Mouse (Mus musculus) thymus, postnatal 10 days (tissue): Measurements from ENCODE around the gene Gm49510.
"Not testable (repeated sequence)": the region's sequence is repeated elsewhere in the genome, so short reads cannot be mapped to it uniquely, and the experiment has no call there.

Source experiments
- DNase-seq, 2 experiments: peaks; one replicate each; pipeline ENCODE4 v3.0.0; 2021; ENCODE audit warnings: low spot score in 2 of 2

Gm49510 gene

DNA sequence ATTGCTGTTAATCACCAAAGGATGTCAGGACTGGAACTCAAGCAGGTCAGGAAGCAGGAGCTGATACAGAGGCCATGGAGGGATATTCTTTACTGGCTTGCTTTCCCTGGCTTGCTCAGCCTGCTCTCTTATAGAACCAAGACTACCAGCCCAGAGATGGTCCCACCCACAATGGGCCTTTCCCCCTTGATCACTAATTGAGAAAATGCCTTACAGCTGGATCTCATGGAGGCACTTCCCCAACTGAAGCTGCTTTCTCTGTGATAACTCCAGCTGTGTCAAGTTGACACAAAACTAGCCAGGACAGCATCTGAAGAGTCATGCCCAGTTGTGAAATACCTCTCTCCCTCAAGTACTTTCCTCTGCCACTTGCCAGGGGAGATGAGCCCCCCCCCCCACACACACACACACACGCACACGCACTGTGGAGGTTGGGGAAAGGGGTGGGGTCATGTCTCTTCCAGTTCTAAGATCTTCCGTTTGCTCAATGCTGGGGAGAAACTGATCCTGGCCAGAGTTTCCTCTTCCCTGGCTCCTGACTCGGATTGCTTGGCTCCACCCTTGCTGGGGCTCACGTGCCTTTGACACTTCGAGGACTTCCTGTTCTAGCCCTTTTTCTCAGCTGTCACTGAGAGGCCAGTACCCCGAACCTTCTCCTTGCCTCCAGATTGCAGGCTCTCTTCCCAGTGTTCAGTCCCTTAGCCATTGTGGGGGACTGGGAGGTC, 20.5 kb upstream of the Gm49510 start:
- not testable (repeated sequence) for DNase-seq

DNA sequence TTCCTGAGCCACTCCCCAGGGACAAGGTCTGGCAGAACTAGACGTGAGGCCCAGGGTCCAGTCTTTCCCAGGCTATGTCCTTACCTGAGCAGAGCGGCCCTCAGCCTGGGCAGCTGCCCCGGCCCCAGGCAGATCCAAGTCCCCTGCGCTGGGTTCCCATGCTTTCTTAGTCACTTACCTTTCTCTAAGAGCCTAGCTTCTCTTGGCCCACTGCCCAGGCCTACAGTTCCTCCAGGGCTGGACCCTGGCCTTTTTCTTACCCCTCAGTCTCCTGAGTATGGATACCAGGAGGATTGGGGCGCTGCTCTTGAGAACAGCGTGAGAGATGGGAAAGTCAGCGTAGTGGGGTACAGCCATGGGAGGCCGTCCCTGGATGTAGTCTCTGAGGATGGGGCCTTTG, 19.0 kb upstream of the Gm49510 start:
- DNase-seq: no peak

DNA sequence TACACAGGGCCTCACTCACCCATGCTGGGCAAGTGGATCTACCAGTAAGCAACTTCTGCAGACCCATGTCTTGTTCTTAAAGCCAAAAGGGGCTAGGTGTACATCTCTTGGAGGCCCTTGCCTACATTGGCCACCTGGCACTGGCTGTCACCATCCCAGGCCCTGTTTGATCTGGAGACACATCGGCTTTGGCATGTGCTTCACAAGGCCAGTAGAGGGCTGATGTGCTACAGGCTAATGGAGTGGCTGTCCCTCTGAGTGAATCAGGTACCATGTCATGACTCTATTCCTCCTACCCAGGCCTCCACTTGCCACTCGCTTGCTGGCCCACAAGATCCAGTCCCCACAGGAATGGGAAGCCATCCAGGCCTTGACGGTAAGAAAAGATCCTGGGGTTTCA, 17.6 kb upstream of the Gm49510 start:
- no peak for DNase-seq

DNA sequence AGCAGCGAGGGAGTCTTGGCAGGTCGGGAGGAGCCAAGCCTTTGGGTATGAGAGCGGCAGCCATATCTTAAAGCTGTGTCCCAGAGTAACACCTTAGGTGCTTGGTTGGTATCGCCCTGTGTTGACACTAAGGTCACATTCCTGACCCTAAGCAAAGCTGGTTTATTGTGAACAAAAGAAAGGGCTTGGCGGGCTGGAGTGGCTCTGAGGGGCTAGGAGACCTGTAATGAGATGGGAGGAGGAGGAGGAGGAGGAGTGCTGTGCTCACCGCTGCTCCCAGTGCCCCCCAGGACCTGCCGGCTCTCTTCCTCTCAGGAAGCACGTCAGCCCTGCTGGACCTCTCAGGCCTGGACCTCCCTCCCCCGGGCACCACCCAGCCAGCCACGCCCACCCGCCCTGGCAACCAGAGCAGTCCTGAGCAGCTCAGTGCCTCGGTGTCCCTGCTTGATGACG, 10.0 kb upstream of the Gm49510 start:
- no peak for DNase-seq

DNA sequence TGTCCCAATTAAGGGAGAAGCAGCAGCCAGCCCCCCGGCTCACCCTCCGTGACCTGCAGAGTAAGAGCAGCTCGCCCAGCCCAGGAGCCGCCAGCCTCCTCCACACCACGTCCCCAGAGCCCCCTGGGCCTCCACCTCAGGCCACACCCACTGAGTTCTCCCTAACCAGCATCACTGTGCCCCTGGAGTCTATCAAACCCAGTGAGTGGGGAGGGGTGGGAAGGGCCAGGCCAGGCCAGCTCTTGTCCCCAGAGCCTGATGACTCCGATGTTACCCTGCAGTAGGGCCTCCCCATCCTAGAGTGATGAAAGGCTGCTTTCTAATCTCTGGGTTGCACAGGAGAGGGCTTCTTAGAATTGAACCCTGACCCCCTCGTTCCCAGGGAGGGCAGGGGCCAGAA, 7.0 kb upstream of the Gm49510 start:
- no peak for DNase-seq

DNA sequence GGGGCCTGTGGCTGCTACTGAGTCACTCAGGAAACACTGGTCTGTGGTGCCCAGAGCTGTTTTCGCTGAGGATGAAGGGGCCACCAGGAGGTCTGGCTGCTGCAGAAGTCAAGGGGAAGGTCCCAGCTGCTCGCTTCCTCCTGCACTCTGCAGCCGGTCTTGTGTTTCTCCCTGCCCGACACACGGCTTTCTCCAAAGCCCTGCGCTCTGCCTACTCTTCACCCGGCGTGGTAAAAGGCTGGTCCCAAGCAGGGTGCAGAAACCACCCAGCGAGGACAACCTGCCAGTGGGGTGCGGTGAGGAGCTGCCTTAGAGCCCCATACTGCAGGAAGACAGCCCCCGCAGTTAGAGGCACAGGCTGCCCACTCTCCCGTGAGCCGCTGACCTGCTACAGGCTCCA, 4.7 kb upstream of the Gm49510 start:
- DNase-seq: peak in 1 of 2 experiments; percentile 31

DNA sequence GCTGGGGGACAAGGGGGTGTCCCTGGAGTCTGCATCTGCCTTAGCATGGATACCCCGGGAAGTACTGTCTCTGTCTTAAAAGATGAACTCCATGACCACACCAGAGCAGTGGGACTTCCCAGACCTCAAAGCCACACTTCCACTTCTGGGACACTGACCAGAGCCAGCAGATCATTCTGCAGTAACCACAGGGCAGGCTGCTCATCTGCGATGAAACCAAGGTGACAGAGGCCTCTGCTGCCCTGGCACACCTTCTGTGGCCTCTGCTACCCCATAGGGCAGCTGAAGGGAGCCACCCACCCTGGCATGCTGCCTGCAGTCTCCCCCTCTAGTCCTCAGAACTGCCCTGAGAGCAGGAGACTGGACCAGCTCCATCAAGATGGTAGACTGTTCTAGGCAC, 3.7 kb upstream of the Gm49510 start:
- DNase-seq: no peak

DNA sequence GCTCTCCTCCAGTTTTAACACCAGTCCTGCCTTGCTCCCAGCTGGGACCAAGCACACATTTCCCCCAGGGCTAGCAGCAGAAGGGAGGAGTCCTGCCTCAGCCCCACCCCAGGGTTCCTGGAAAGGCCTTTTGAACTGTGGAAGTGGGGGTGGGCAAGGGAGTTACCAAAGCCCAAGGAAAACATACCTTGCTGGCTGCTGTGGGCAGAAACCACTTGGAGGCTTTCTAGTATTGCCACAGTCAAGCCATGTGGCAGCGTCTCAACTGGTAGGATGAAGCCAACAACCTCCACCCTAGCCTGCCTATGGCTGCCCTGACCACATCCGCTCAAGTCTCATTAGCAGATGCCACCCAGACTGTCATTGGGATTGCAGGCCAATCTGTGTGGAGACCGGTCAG, 3.3 kb upstream of the Gm49510 start:
- DNase-seq: peak in 1 of 2 experiments; percentile 27

DNA sequence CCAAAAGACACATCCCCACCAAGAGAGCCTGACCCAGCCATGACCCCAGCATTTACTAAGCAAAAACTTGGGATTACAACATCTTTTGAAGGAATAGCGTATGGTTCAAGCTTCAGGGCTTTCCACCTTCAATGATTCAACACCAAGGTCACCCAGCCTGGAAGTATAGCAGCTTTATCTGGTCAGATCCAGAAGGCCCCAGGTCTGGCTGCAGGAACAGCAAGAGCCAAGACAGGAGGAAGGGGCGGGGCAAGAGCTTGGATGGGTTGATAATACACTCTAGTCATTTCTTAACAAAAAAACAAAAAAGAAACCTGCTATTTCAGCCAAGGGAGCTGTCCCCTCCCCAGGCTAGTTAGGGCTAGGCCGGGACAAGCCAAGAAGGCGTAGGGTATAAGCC, 2.0 kb upstream of the Gm49510 start:
- no peak for DNase-seq

DNA sequence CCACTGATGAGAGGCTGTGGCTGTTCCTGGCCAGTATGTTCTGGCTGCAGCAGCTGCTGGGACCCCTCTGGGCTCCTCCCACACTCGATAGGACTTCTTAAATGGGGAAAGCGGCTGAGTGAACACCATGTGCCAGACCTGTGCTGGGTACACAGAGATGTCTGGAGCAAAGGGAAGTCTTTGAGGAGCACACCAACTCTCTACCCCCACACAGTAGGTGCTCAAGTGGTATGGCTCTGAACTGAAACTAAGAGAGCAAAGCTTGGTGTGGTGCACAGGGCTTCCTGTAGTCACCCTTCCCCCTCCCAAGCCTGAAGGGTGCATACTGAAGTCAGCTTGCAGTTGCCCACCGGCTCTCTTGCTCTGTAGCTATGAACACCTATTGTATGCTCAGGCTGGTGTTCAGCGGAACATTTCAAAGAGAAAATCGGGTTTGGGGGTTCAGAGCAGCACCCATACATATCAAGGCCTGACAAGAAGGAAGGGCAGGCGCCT, 913 bp upstream of the Gm49510 start:
- peak; percentile 64 to 65 for DNase-seq

DNA sequence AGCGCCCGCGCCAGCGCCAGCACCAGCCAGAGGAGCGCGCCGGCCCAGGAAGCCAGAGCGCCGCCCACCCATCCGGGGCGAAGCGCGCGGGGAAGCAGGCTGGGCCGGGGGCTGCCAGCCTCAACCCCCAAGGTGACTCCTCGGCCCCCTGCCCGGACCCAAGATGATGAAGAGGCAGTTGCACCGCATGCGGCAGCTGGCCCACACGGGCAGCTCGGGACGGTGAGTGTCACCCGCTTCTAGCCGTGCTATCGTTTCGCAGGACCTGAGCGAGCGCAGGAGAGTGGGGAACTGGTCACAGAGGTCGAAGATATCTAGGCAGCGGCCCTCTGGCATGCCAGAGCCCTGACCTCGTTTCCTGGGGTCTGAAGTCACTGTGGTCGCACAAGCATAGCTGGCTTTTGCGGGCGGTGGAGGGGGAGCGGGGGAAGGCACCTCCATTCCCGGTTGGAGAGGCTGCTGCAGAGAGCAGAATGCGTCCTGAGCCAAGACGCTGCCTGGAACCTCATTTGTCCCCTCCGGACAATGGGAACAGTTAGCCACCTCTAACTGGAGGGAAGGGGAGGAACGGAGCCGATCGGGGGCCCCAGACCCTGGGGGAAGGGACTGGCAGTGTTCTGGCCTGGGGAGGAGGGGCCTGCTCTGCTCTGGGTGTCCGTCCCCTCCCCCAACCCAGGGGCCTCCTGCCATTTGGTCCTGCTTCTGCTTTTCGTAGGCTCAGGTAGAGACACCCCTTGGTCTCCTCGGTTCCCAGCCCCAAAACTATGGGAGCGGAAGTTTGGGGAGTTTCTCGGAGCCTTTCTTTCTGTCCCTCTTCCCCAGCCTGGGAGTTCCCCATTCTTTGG, 495 bp downstream of the Gm49510 start, which contains the start of gene Sh3bp1:
Sh3bp1 (plus strand) TSS at position 29 of the 845 bp plus-strand sequence.
- peak; percentile 73 to 81 for DNase-seq

DNA sequence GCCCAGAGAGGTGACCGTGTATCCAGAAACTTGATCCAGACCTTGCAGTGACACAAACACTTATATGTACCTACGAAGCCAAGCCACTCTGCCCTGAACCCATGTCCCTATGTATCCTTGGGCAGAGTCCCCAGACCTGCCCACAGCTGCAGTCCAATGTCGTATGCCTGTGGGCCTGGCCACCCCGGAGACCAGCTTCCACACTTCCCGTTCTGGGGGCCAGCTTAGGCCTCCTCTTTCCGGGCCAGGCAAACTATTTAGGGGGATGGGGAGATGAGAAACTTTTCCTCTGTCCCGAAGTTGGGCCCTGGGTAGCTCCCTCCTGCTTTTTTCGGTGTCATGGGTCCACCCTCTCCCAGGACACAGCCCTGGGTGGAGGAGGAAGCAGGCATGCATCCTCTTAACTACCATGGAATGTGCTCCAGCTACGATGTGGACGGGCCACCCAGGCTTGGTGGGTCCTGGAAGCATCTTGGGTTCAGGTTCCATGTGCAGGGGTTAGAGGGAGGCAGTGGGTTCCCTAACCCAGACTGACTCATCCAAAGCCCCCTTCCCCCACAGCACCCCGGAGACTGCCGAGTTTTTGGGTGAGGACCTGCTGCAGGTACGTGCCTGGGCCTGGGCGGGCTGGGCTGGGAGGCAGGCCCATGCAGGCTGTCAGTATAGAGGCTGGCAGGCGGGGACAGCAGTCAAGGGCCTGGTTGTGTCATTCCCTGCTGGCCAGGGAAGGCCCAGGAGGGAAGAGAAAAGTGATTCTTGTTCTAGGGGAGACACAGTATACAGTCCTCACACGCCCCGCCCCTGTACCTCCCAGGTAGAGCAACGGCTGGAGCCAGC, 1.3 kb downstream of the Gm49510 start:
- DNase-seq: no peak

DNA sequence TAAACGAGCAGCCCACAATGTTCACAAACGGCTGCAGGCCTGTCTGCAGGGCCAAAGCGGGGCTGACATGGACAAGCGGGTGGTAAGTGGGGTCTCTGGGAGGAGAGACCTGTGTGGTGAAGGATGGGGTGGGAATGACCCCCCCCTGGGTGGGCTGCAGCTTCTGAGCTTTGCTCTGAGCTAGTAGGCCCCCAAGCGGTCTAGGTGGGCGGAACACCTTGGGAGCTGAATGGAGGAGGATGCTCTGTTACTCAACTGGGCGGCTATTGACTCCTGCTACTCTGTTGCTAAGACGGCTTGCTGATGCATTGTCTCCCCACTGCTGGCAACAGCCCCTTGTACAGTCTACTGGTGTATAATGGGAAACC, 1.9 kb downstream of the Gm49510 start:
- DNase-seq: no peak

DNA sequence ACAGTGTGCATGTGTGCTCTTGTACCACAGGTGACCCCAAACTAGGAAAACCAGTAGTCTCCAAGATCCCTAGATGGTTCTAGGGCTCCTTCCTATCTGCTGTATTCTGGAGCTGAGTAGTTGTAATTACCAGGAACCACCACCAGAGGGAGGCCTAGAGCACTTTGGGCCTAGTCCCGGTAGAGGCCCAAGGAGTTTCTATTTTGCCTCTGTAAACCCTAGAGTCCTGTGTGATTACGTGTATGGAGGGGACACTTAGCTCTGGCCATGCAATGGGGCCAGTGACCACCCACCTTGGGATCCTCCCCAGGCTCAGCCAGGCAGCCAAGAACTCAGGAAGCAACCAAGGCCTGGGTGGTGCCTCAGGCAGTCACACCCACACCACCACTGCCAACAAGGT, 3.8 kb downstream of the Gm49510 start:
- peak; percentile 64 to 89 for DNase-seq

DNA sequence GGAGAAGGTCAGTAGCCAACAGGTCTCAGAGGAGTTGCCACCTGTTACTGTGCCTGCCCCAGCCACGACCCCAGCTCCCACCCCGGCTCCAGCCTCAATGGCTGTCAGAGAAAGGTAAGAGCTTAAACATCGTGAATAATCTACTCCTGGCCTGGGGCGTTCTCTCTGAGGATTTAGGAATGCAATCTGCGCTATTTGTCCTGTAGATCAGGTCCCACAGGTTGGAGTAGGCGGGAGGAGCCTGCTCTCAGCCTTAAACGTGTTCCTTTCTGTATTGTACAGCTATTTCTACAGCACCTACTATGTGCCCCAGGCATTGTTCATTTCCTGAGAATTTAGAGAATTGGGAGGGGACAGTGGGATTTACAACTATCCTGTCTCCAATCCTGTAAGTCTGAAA, 8.9 kb downstream of the Gm49510 start:
- no peak for DNase-seq

DNA sequence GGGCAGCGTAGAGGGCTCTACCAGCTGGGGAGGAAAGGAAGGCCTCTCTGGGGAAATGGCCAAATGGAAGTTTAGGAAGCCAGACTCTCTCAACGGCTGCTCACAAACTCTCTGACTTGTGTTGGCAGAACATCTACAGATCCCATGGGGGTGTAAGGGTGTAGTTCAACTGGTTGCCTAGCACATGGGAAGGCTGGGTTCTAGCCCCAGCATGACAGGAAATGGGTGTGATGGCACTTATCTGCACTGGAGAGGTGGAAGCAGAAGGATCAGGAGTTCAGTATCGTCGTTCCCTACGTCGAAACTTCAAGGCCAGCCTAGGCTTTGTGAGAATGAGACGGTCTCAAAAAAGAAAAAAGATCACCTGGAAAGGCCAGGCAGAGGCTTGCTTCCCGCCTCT, 9.5 kb downstream of the Gm49510 start:
- no peak for DNase-seq

DNA sequence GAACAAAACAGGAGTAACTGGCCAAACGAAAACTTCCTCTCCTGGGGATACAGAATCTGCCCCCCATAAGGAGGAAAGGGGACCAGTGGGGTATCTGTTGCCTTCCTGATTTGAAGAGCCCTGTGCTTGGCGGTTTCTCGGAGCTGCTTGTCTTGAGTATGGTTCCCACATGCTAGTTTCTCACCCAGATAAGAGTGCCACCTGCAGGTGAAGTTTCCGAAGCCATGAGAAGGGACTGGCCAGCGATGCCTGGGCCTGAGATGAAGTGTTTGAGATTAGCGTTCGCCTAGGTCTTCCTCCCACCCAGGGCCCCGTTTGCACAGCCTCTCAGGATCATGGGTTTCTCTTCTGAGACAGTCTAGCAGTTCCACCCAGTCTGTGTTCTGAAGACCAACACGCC, 12.6 kb downstream of the Gm49510 start:
- no peak for DNase-seq

DNA sequence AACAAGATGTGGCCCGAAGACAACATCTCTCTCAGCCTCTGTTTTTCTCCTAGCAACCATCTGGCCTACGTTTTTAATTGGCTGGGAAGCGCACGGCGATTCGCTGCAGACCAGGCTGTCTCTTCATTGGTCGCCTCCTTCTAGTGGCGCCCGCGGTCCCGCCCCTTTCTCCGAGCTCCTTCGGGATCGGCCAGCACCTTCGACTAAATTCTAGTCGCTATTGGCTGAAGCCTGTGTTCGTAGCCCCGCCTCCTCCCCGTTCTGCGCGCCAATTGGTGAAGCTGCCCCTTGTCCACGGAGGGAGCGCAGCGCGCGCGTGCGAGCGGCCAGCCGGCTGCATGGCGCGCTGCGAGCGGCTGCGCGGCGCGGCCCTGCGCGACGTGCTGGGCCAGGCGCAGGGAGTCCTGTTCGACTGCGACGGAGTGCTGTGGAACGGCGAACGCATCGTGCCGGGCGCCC, 14.2 kb downstream of the Gm49510 start, which contains the start of gene Pdxp:
Pdxp (plus strand) TSS at position 288 of the 459 bp plus-strand sequence.
- peak; percentile 96 to 98 for DNase-seq

DNA sequence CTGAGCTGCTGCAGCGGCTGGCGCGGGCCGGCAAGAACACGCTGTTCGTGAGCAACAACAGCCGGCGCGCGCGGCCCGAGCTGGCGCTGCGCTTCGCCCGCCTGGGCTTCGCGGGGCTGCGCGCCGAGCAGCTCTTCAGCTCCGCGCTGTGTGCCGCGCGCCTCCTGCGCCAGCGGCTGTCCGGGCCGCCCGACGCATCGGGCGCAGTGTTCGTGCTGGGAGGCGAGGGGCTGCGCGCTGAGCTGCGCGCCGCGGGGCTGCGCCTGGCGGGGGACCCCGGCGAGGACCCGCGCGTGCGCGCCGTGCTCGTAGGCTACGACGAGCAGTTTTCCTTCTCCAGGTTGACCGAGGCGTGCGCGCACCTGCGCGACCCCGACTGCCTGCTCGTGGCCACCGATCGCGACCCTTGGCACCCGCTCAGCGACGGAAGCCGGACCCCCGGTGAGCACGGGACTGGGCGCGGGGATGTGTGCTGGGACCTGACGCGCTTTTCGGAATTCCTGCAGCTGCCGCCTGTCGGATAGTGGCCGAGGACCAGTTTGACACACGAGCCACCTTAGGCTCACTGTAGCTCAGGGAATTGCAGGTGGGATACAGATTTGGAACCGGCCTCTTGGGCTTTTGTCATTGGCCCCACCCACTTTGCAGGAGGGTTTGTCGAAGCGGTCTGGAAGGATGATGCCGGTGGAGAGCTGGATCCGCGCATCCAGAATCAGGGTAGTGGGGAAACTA, 14.8 kb downstream of the Gm49510 start:
- DNase-seq: peak; percentile 48 to 50

DNA sequence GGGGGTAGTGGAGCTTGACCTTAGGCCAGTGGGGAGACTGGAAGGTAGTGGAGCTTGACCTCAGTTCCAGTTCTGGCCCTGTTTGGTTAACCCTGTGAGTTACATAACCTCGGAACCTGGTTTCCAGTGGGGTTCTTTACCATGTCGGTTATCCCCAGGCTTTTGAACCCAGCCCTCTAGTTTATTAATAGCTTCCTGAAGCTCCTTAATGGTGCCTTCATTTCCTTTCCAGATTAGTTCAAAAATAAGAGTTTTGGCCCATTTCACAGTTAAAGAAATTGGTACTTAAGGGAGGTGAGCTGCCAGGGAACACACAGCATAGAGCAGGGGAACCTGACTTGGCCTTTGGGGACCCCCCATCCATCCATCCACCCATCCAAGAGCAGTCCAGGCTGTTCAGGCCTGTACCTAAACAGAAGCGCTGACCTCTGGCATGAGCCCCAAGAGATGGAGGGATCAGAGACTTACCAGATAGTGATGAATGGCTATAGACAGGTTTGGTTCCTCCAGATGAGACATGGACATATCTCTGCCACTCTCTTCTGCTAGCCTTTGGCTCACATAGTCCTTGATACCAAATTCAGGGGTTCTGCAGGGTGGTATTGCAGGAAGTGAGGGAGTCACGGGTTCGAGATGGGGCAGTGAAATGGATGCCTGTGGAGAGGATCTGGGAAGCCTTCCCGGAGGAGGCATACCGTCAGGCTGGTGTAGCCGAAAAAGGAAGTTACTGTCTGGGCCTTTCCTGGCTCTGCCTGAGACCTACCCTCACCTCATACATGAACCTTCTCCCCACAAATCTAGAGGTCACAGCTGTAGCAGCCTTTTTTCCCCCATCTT, 15.6 kb downstream of the Gm49510 start:
- DNase-seq: no peak
